Mouse (Mus musculus) hindbrain, embryonic 13.5 days (tissue): ENCODE results near the gene Rnps1. TPM values are rescaled to one million over a fixed set of nuclear protein-coding genes. Genes with fewer than 3 reads are reported as not detected.
A peak's percentile ranks its signal among the peaks of the same experiment; 100 is the strongest.
"Not testable (repeated sequence)": the region's sequence is repeated elsewhere in the genome, so short reads cannot be mapped to it uniquely, and the experiment has no call there.

Source experiments
- ATAC-seq: fragments of 200-750 bp; cut with Nextera tagmentation; 2 replicates; pipeline ENCODE4 v1.8.0; 2017; ENCODE audit warnings: moderate TSS enrichment; ENCODE audit not compliant: low FRiP score
- H3K27ac ChIP-seq: fragments of 300-500 bp; sonication (generic); 2 replicates; pipeline ENCODE4 v1.5.1; 2015; ENCODE audit warnings: inconsistent platforms, mild to moderate bottlenecking, moderate library complexity
- H3K27me3 ChIP-seq: fragments of 300-500 bp; sonication (generic); 2 replicates; pipeline ENCODE4 v1.6.1; 2015; ENCODE audit warnings: mild to moderate bottlenecking, inconsistent platforms
- H3K36me3 ChIP-seq: fragments of 300-500 bp; sonication (generic); 2 replicates; pipeline ENCODE4 v1.6.1; 2015; ENCODE audit warnings: mild to moderate bottlenecking, inconsistent platforms
- H3K4me1 ChIP-seq: fragments of 300-500 bp; sonication (generic); replicated peaks from 2 replicates; pipeline ENCODE4 v1.6.1; 2015; ENCODE audit warnings: inconsistent platforms
- H3K4me2 ChIP-seq: fragments of 300-500 bp; sonication (generic); 2 replicates; pipeline ENCODE4 v1.6.1; 2015; ENCODE audit warnings: inconsistent platforms, mild to moderate bottlenecking, moderate library complexity
- H3K4me3 ChIP-seq: fragments of 300-500 bp; sonication (generic); 2 replicates; pipeline ENCODE4 v1.5.1; 2015; ENCODE audit warnings: mild to moderate bottlenecking, inconsistent platforms
- H3K9ac ChIP-seq: fragments of 300-500 bp; sonication (generic); 2 replicates; pipeline ENCODE4 v1.6.1; 2015; ENCODE audit warnings: mild to moderate bottlenecking, inconsistent platforms
- H3K9me3 ChIP-seq: fragments of 300-500 bp; sonication (generic); 2 replicates; pipeline ENCODE4 v1.6.1; 2016; ENCODE audit warnings: inconsistent platforms
- WGBS: fragments of 180-500 bp; shearing (Covaris S2); methylation state at CpG from one replicate; pipeline ENCODE4 v1.1.7; 2015; 5-methylcytosine and 5-hydroxymethylcytosine counted together
- polyA plus RNA-seq: library from polyadenylated mRNA; unstranded; fragments of >200 nt; fragmentation: Nextera tagmentation; extraction: Ambion mirVana; gene quantifications from 2 replicates; pipeline ENCODE4 v1.2.1, GENCODE M21; 2015

Gene Rnps1
- polyA plus RNA-seq, 1 experiment from 2014 or later: 328 TPM

- H3K9ac ChIP-seq: 0 out of 2 replicates have a peak overlapping the region, but pooled peaks have one; percentile 2
- 90% methylated on average over 12 of the region's 12 CpGs for WGBS
- H3K27me3 ChIP-seq: no peaks in the 10 kb centered on the region
- H3K9me3 ChIP-seq: no peaks in the 10 kb centered on the region
- H3K4me2 ChIP-seq: no peak overlapping the region
- peaks cover 91% of the 10 kb centered on the region for H3K36me3 ChIP-seq
- no peaks in the 10 kb centered on the region for H3K4me1 ChIP-seq
- no peak overlapping the region for H3K4me3 ChIP-seq
- ATAC-seq: no peak
- no peak overlapping the region for H3K27ac ChIP-seq
These were observed 7.1 kb upstream of the Rnps1 start for GRCm38 (mm10) chr17:24407116-24407803.

- Histone ChIP-seq H3K4me2 (peak overlapping the region; percentile 98), H3K36me3 (peaks cover 49% of the 10 kb centered on the region)
- 36% methylated on average over 22 of the region's 22 CpGs for WGBS
These were observed 681 bp upstream of the Rnps1 start for GRCm38 (mm10) chr17:24413557-24414211.

GRCm38 (mm10) chr17:24415011-24415410, 646 bp downstream of the Rnps1 start:
- H3K4me1 ChIP-seq: peaks cover 38% of the 10 kb centered on the region
- H3K4me3 ChIP-seq: peak overlapping the region; percentile 71
- no peaks in the 10 kb centered on the region for H3K9me3 ChIP-seq
- peaks cover 49% of the 10 kb centered on the region for H3K36me3 ChIP-seq
- peak overlapping the region; percentile 98 for H3K4me2 ChIP-seq
- ATAC-seq: no peak
- H3K27me3 ChIP-seq: no peaks in the 10 kb centered on the region
- H3K27ac ChIP-seq: peak overlapping the region; percentile 94
- H3K9ac ChIP-seq: peak overlapping the region; percentile 89
- WGBS: under 1% methylated on average over 21 of the region's 21 CpGs

More at GRCm38 (mm10) chr17:24413557-24414211, 681 bp upstream of the Rnps1 start:
- H3K27ac ChIP-seq: peak overlapping the region; percentile 94
- peaks cover 38% of the 10 kb centered on the region for H3K4me1 ChIP-seq
- H3K9ac ChIP-seq: peak overlapping the region; percentile 71
- peak overlapping the region; percentile 71 for H3K4me3 ChIP-seq
- peak; percentile 43; the same call in 1 of the 2 replicates for ATAC-seq
- H3K9me3 ChIP-seq: no peaks in the 10 kb centered on the region
- H3K27me3 ChIP-seq: no peaks in the 10 kb centered on the region

- Histone ChIP-seq H3K36me3 (peaks cover 52% of the 10 kb centered on the region), H3K4me3 (peak overlapping the region; percentile 71), H3K4me1 (peaks cover 38% of the 10 kb centered on the region), H3K9me3 (no peaks in the 10 kb centered on the region), H3K9ac (0 out of 2 replicates have a peak overlapping the region, but pooled peaks have one; percentile 89), H3K27me3 (no peaks in the 10 kb centered on the region), H3K27ac (no peak overlapping the region), H3K4me2 (peak overlapping the region; percentile 98)
- no peak for ATAC-seq
- 95% methylated on average over 3 of the region's 3 CpGs for WGBS
These were observed 1.8 kb downstream of the Rnps1 start for GRCm38 (mm10) chr17:24416051-24416652.

GRCm38 (mm10) chr17:24423114-24423513, 8.7 kb downstream of the Rnps1 start:
- H3K9me3 ChIP-seq: no peaks in the 10 kb centered on the region
- H3K27ac ChIP-seq: no peak overlapping the region
- H3K4me2 ChIP-seq: no peak overlapping the region
- H3K9ac ChIP-seq: no peak overlapping the region
- H3K27me3 ChIP-seq: no peaks in the 10 kb centered on the region
- H3K4me3 ChIP-seq: no peak overlapping the region
- ATAC-seq: no peak
- peaks cover 20% of the 10 kb centered on the region for H3K4me1 ChIP-seq
- WGBS: 98% methylated on average over 4 of the region's 4 CpGs
- H3K36me3 ChIP-seq: peaks cover 70% of the 10 kb centered on the region

GRCm38 (mm10) chr17:24424489-24424888, 10.1 kb downstream of the Rnps1 start:
- H3K4me2 ChIP-seq: no peak overlapping the region
- H3K4me3 ChIP-seq: no peak overlapping the region
- H3K9me3 ChIP-seq: no peaks in the 10 kb centered on the region
- peaks cover 57% of the 10 kb centered on the region for H3K36me3 ChIP-seq
- WGBS: 97% methylated on average over 5 of the region's 5 CpGs
- H3K4me1 ChIP-seq: peaks cover 27% of the 10 kb centered on the region
- ATAC-seq: no peak
- H3K27me3 ChIP-seq: no peaks in the 10 kb centered on the region
- H3K27ac ChIP-seq: no peak overlapping the region
- H3K9ac ChIP-seq: no peak overlapping the region

GRCm38 (mm10) chr17:24425326-24425725, 11.0 kb downstream of the Rnps1 start:
- H3K4me1 ChIP-seq: peaks cover 31% of the 10 kb centered on the region
- H3K36me3 ChIP-seq: peaks cover 48% of the 10 kb centered on the region
- H3K27ac ChIP-seq, ATAC-seq, H3K9me3 ChIP-seq, H3K4me2 ChIP-seq, H3K9ac ChIP-seq, H3K27me3 ChIP-seq, H3K4me3 ChIP-seq: not testable (repeated sequence)
- WGBS: 96% methylated on average over 6 of the region's 8 CpGs

GRCm38 (mm10) chr17:24425905-24426304, 11.5 kb downstream of the Rnps1 start:
- Histone ChIP-seq H3K9ac (no peak overlapping the region), H3K36me3 (peaks cover 42% of the 10 kb centered on the region), H3K9me3 (no peaks in the 10 kb centered on the region), H3K4me1 (peaks cover 35% of the 10 kb centered on the region), H3K4me3 (peak overlapping the region; percentile 71; the same call in 1 of the 2 replicates), H3K27me3 (no peaks in the 10 kb centered on the region), H3K27ac (peak overlapping the region; percentile 96), H3K4me2 (peak overlapping the region; percentile 63)
- WGBS: 96% methylated on average over 7 of the region's 7 CpGs
- ATAC-seq: peak; percentile 4; the same call in 1 of the 2 replicates

- H3K4me2 ChIP-seq: peak within 1 kb of the TSS; percentile 63
- ATAC-seq: peak; percentile 97
- peak within 1 kb of the TSS; percentile 88 for H3K9ac ChIP-seq
- H3K27ac ChIP-seq: peak within 1 kb of the TSS; percentile 96
- peaks cover 35% of the 10 kb centered on the region for H3K36me3 ChIP-seq
- H3K27me3 ChIP-seq: no peaks in the 10 kb centered on the region
- H3K4me1 ChIP-seq: peaks cover 35% of the 10 kb centered on the region
- peak within 1 kb of the TSS; percentile 71 for H3K4me3 ChIP-seq
- under 1% methylated on average over 48 of the region's 48 CpGs for WGBS
- H3K9me3 ChIP-seq: no peaks in the 10 kb centered on the region
These were observed 12.3 kb downstream of the Rnps1 start, which contains the start of gene Eci1 for GRCm38 (mm10) chr17:24426471-24427169. TSS of gene Eci1 (plus strand) at chr17:24426641.

- Histone ChIP-seq H3K27ac (peak overlapping the region; percentile 96), H3K4me3 (peak overlapping the region; percentile 71), H3K36me3 (peaks cover 30% of the 10 kb centered on the region), H3K4me1 (peaks cover 35% of the 10 kb centered on the region), H3K4me2 (peak overlapping the region; percentile 63), H3K9ac (peak overlapping the region; percentile 88), H3K27me3 (no peaks in the 10 kb centered on the region), H3K9me3 (no peaks in the 10 kb centered on the region)
- 10% methylated on average over 8 of the region's 8 CpGs for WGBS
- 0 out of 2 replicates have a peak, but pooled peaks have one; percentile 3 for ATAC-seq
These were observed 12.8 kb downstream of the Rnps1 start for GRCm38 (mm10) chr17:24427170-24427557.

- 86% methylated on average over 14 of the region's 14 CpGs for WGBS
- no peaks in the 10 kb centered on the region for H3K9me3 ChIP-seq
- ATAC-seq: no peak
These were observed 15.0 kb downstream of the Rnps1 start for GRCm38 (mm10) chr17:24429201-24429983.

More at GRCm38 (mm10) chr17:24429201-24429983, 15.0 kb downstream of the Rnps1 start:
- H3K27ac ChIP-seq: no peak overlapping the region
- H3K9ac ChIP-seq: 0 out of 2 replicates have a peak overlapping the region, but pooled peaks have one; percentile 14
- peaks cover 21% of the 10 kb centered on the region for H3K36me3 ChIP-seq
- H3K4me1 ChIP-seq: peaks cover 35% of the 10 kb centered on the region
- H3K4me2 ChIP-seq: no peak overlapping the region
- H3K4me3 ChIP-seq: no peak overlapping the region
- H3K27me3 ChIP-seq: no peaks in the 10 kb centered on the region
